Mouse (Mus musculus) spleen, postnatal 36 days (tissue): ENCODE results near the gene Ttc19.
"Not testable (repeated sequence)": the region's sequence is repeated elsewhere in the genome, so short reads cannot be mapped to it uniquely, and the experiment has no call there.

Source experiments
- DNase-seq, 2 experiments: peaks; one replicate each; pipeline ENCODE4 v3.0.0; 2022; ENCODE audit warnings: low spot score in 2 of 2, mixed read lengths in 1 of 2

Ttc19 gene

GRCm38 (mm10) chr11:62284020-62284419, 2.7 kb downstream of the Ttc19 start:
- DNase-seq = not testable (repeated sequence)

- no peak for DNase-seq
Observed at GRCm38 (mm10) chr11:62285020-62285419, 3.7 kb downstream of the Ttc19 start.

- no peak for DNase-seq
Observed at GRCm38 (mm10) chr11:62287700-62288099, 6.4 kb downstream of the Ttc19 start.

GRCm38 (mm10) chr11:62294121-62294520, 12.8 kb downstream of the Ttc19 start:
- no peak for DNase-seq

GRCm38 (mm10) chr11:62298883-62299282, 17.6 kb downstream of the Ttc19 start:
- DNase-seq = no peak

- DNase-seq = no peak
Observed at GRCm38 (mm10) chr11:62305866-62306265, 24.6 kb downstream of the Ttc19 start.

- DNase-seq = no peak
Observed at GRCm38 (mm10) chr11:62309296-62309695, 28.0 kb downstream of the Ttc19 start.

GRCm38 (mm10) chr11:62314984-62315383, 33.7 kb downstream of the Ttc19 start:
- no peak for DNase-seq

- DNase-seq = no peak
Observed at GRCm38 (mm10) chr11:62317746-62318145, 36.5 kb downstream of the Ttc19 start.

GRCm38 (mm10) chr11:62320097-62320496, 38.8 kb downstream of the Ttc19 start:
- no peak for DNase-seq

GRCm38 (mm10) chr11:62323659-62324058, 42.4 kb downstream of the Ttc19 start:
- DNase-seq = no peak

- DNase-seq = no peak
Observed at GRCm38 (mm10) chr11:62331141-62331540, 49.9 kb downstream of the Ttc19 start.

- no peak for DNase-seq
Observed at GRCm38 (mm10) chr11:62332228-62332627, 51.0 kb downstream of the Ttc19 start.

GRCm38 (mm10) chr11:62343002-62343401, 61.7 kb downstream of the Ttc19 start:
- DNase-seq = no peak

GRCm38 (mm10) chr11:62351948-62352347, 70.7 kb downstream of the Ttc19 start:
- no peak for DNase-seq

GRCm38 (mm10) chr11:62355216-62355615, 73.9 kb downstream of the Ttc19 start:
- no peak for DNase-seq

- DNase-seq = no peak
Observed at GRCm38 (mm10) chr11:62366879-62367278, 85.6 kb downstream of the Ttc19 start.

GRCm38 (mm10) chr11:62369924-62370323, 88.7 kb downstream of the Ttc19 start:
- DNase-seq = no peak

- no peak for DNase-seq
Observed at GRCm38 (mm10) chr11:62371776-62372175, 90.5 kb downstream of the Ttc19 start.

- DNase-seq = not testable (repeated sequence)
Observed at GRCm38 (mm10) chr11:62377202-62377851, 96.1 kb downstream of the Ttc19 start.
